Mouse (Mus musculus) brain, adult 2 months (tissue): ENCODE measurements at regions not wholly inside any gene's neighbourhood (a gene's known extent, or its start where the extent isn't known, plus 50 kb on each side); places are given as distances from the start of the nearest gene placed in this dataset.
A peak's percentile ranks its signal among the peaks of the same experiment; 100 is the strongest.
"Not testable (repeated sequence)": the region's sequence is repeated elsewhere in the genome, so short reads cannot be mapped to it uniquely, and the experiment has no call there.

ENCODE experiments used
- DNase-seq: peaks from one replicate; pipeline ENCODE4 v3.0.0; 2011; ENCODE audit warnings: low read depth, low spot score

GRCm38 (mm10) chr14:94363992-94364391, 473.5 kb upstream of the Pcdh9 start:
- DNase-seq: no peak

- DNase-seq: no peak
Measured at GRCm38 (mm10) chr14:94362838-94363237, 472.4 kb upstream of the Pcdh9 start.

- peak; percentile 44 for DNase-seq
Measured at GRCm38 (mm10) chr14:94340555-94340954, 450.1 kb upstream of the Pcdh9 start.

GRCm38 (mm10) chr14:94309317-94309716, 418.8 kb upstream of the Pcdh9 start:
- DNase-seq: peak; percentile 1

GRCm38 (mm10) chr14:94305615-94306014, 415.1 kb upstream of the Pcdh9 start:
- DNase-seq: not testable (repeated sequence)

GRCm38 (mm10) chr14:94294318-94294717, 403.8 kb upstream of the Pcdh9 start:
- no peak for DNase-seq
